Mouse (Mus musculus) lung, adult 2 months (tissue): ENCODE measurements around the gene Rora.

Experiments used
- CTCF ChIP-seq: fragments of 200-500 bp; IDR thresholded peaks from 2 replicates; pipeline ENCODE4 v1.5.1; 2011; ENCODE audit warnings: mild to moderate bottlenecking, low read length, control low read depth; ENCODE audit not compliant: insufficient read depth
- POLR2A ChIP-seq: fragments of 200-500 bp; IDR thresholded peaks from 2 replicates; pipeline ENCODE4 v1.6.1; 2011; ENCODE audit warnings: low read depth, mild to moderate bottlenecking, control low read depth, low read length, borderline replicate concordance; ENCODE audit errors: extremely low read depth

GRCm38 (mm10) chr9:69332802-69333568 lies 679.4 kb downstream of the Rora start:
- TF ChIP-seq CTCF, result no peak
- no peak for TF ChIP-seq POLR2A
